Mouse (Mus musculus) erythroblast, embryonic 14.5 days (primary cell): ENCODE data around the gene Tmem260.

Source experiments
- GATA1 ChIP-seq: IDR thresholded peaks from 2 replicates; pipeline ENCODE4 v1.6.1; 2012; ENCODE audit warnings: low read length, inconsistent platforms, mixed read lengths
- TAL1 ChIP-seq: IDR thresholded peaks from 3 replicates; pipeline ENCODE4 v1.6.1; 2012; ENCODE audit warnings: low read length, inconsistent platforms, mixed read lengths

- no peak for TF ChIP-seq GATA1
- TF ChIP-seq TAL1, result no peak
These were observed 99.2 kb downstream of the Tmem260 start for GRCm38 (mm10) chr14:48545166-48545565.
